Mouse (Mus musculus): ENCODE measurements at regions not wholly inside any gene's neighbourhood (a gene's known extent, or its start where the extent isn't known, plus 50 kb on each side); places are given as distances from the start of the nearest gene placed in this dataset.

- TF ChIP-seq CTCF (IDR thresholded peaks at IDR 0.05; ENCODE audit: extremely low read depth, insufficient read depth, low read length) = no peak
- no peak for TF ChIP-seq POLR2A (IDR thresholded peaks at IDR 0.05; ENCODE audit: extremely low read depth, insufficient read depth, low read length)
Measured at GRCm38 (mm10) chr13:78678241-78678640, 478.7 kb upstream of the Nr2f1 start.
